Mouse (Mus musculus) MN1 (cell line): Measurements from ENCODE around the gene Ryk.

ENCODE experiments used
- DNase-seq: peaks from one replicate; pipeline ENCODE4 v3.0.0-alpha.2; 2016; ENCODE audit warnings: low spot score

Ryk gene

GRCm38 (mm10) chr9:102948706-102949105 lies 114.0 kb downstream of the Ryk start:
- DNase-seq, result no peak

- DNase-seq, result no peak
Observed at GRCm38 (mm10) chr9:102951091-102951994, 116.6 kb downstream of the Ryk start.

GRCm38 (mm10) chr9:102955866-102956265 lies 121.1 kb downstream of the Ryk start:
- DNase-seq, result no peak
